Mouse (Mus musculus) urinary bladder, postnatal 25 days (tissue): Measurements from ENCODE around the gene Vmn2r26.
"Not testable (repeated sequence)": the region's sequence is repeated elsewhere in the genome, so short reads cannot be mapped to it uniquely, and the experiment has no call there.

ENCODE experiments used
- DNase-seq: peaks from one replicate; pipeline ENCODE4 v3.0.0; 2022; ENCODE audit warnings: low spot score

Vmn2r26 gene

GRCm38 (mm10) chr6:124024268-124024667, at the start of gene Vmn2r26:
TSS of gene Vmn2r26 (plus strand) at chr6:124024568.
- not testable (repeated sequence) for DNase-seq

DNA sequence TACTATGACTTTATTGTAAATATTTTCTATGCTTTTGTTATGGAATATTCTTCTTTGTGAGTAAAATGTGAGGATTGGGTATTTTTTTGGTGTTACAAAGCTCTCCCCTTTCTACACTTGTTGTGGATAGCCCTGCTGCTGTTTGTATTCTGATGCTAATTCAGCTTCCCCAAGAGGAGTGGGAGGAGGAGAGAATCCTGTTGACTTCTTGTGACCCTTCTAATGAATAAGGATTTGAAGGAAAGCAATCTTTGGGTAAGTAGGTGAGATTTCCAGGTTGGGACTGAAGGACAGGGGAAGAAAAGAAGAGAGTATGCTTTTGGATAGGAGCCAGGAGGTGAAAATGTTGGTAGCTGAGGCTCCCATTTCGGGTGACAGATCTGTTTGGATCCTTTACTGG, 3.5 kb upstream of the Vmn2r26 start:
- DNase-seq = no peak

DNA sequence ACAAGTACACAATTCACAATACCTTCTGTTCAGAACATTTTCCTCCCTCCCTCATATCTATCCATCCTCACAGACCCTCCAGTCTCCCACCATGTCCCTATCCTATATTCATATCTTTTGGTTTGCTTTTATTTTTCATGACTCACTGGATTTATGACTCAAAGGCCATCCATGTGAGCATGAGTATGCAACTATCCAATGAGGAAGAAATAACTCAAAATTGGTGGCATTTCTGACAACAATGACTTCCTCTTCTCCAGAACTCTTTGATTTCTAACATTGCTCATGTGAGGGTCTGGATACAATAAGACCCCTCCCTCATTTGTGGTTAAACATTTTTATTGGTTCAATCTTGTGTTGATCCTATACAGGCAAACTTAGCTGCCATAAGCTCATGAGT, 24.0 kb downstream of the Vmn2r26 start:
- DNase-seq = no peak

GRCm38 (mm10) chr6:124053611-124054010, 29.2 kb downstream of the Vmn2r26 start:
- not testable (repeated sequence) for DNase-seq

GRCm38 (mm10) chr6:124102334-124102733, 78.0 kb downstream of the Vmn2r26 start:
- DNase-seq = no peak
